Mouse (Mus musculus): ENCODE results near the gene Smim15.

GRCm38 (mm10) chr13:108077901-108078300 lies 33.7 kb downstream of the Smim15 start:
- no peak for TF ChIP-seq CTCF (IDR thresholded peaks at IDR 0.05; ENCODE audit: control insufficient read depth, insufficient read depth, insufficient replicate concordance, low read depth, low read length)
- TF ChIP-seq POLR2A (IDR thresholded peaks at IDR 0.05; ENCODE audit: control insufficient read depth, low read depth, low read length): no peak
